Mouse (Mus musculus): ENCODE data around the gene Olfr193. TPM values are rescaled to one million over a fixed set of nuclear protein-coding genes. Genes with fewer than 3 reads are reported as not detected.
"Not testable (repeated sequence)": the region's sequence is repeated elsewhere in the genome, so short reads cannot be mapped to it uniquely, and the experiment has no call there.

Gene Olfr193
- not detected in 2 replicates for polyA plus RNA-seq (2015; fragmentation: Nextera tagmentation; extraction: Ambion mirVana)

- H3K4me3 ChIP-seq, result no peak within 1 kb of the TSS
- H3K27me3 ChIP-seq, result no peaks in the 10 kb centered on the region
- H3K4me2 ChIP-seq, result no peak within 1 kb of the TSS
- no peak within 1 kb of the TSS for H3K27ac ChIP-seq (replicated peaks)
- 66% methylated on average over 1 of the region's 1 CpGs for WGBS
- no peaks in the 10 kb centered on the region for H3K36me3 ChIP-seq
- no peaks in the 10 kb centered on the region for H3K9me3 ChIP-seq
- no peaks in the 10 kb centered on the region for H3K4me1 ChIP-seq (replicated peaks)
- no peak within 1 kb of the TSS for H3K9ac ChIP-seq
- ATAC-seq (ENCODE audit: low FRiP score, low read depth), result no peak
Observed at GRCm38 (mm10) chr16:59111781-59112180, at the start of gene Olfr193. Gene Olfr193 (minus strand): TSS chr16:59111881.

- WGBS, result 86% methylated on average over 2 of the region's 2 CpGs
- H3K27ac ChIP-seq (replicated peaks), result no peak overlapping the region
- ATAC-seq (ENCODE audit: low FRiP score, low read depth), result no peak
Observed at GRCm38 (mm10) chr16:59151996-59152395, 40.3 kb upstream of the Olfr193 start.

GRCm38 (mm10) chr16:59146746-59147145 lies 35.1 kb upstream of the Olfr193 start, which contains the start of gene Olfr195:
Gene Olfr195 (plus strand): TSS chr16:59147046.
- Histone ChIP-seq H3K9ac (no peak within 1 kb of the TSS), H3K27me3 (no peaks in the 10 kb centered on the region), H3K4me1 (replicated peaks) (no peaks in the 10 kb centered on the region), H3K27ac (replicated peaks) (no peak within 1 kb of the TSS), H3K9me3 (no peaks in the 10 kb centered on the region), H3K4me3 (no peak within 1 kb of the TSS), H3K4me2 (no peak within 1 kb of the TSS), H3K36me3 (no peaks in the 10 kb centered on the region)
- WGBS, result 86% methylated on average over 1 of the region's 1 CpGs
- ATAC-seq (ENCODE audit: low FRiP score, low read depth), result no peak

More at GRCm38 (mm10) chr16:59151996-59152395, 40.3 kb upstream of the Olfr193 start:
- Histone ChIP-seq H3K4me3 (no peak overlapping the region), H3K9me3 (no peaks in the 10 kb centered on the region), H3K4me1 (replicated peaks) (no peaks in the 10 kb centered on the region), H3K4me2 (no peak overlapping the region), H3K27me3 (no peaks in the 10 kb centered on the region), H3K9ac (no peak overlapping the region), H3K36me3 (no peaks in the 10 kb centered on the region)

- Histone ChIP-seq H3K27me3 (no peaks in the 10 kb centered on the region), H3K4me1 (replicated peaks) (no peaks in the 10 kb centered on the region), H3K27ac (replicated peaks) (no peak overlapping the region), H3K36me3 (no peaks in the 10 kb centered on the region), H3K9me3 (no peaks in the 10 kb centered on the region), H3K9ac (no peak overlapping the region), H3K4me3 (no peak overlapping the region), H3K4me2 (no peak overlapping the region)
- no peak for ATAC-seq (ENCODE audit: low FRiP score, low read depth)
Observed at GRCm38 (mm10) chr16:59141105-59141504, 29.4 kb upstream of the Olfr193 start.

- Histone ChIP-seq H3K4me3 (no peak overlapping the region), H3K36me3 (no peaks in the 10 kb centered on the region), H3K27ac (replicated peaks) (no peak overlapping the region), H3K9ac (no peak overlapping the region), H3K27me3 (no peaks in the 10 kb centered on the region), H3K9me3 (no peaks in the 10 kb centered on the region), H3K4me1 (replicated peaks) (no peaks in the 10 kb centered on the region), H3K4me2 (no peak overlapping the region)
- WGBS, result 88% methylated on average over 1 of the region's 1 CpGs
- ATAC-seq (ENCODE audit: low FRiP score, low read depth), result no peak
Observed at GRCm38 (mm10) chr16:59130740-59131139, 19.1 kb upstream of the Olfr193 start.

GRCm38 (mm10) chr16:59120969-59121368 lies 9.3 kb upstream of the Olfr193 start, which contains the start of gene Olfr194:
Gene Olfr194 (minus strand): TSS chr16:59121069.
- H3K4me2 ChIP-seq, result no peak within 1 kb of the TSS
- no peak within 1 kb of the TSS for H3K4me3 ChIP-seq
- no peaks in the 10 kb centered on the region for H3K36me3 ChIP-seq
- no peaks in the 10 kb centered on the region for H3K9me3 ChIP-seq
- no peaks in the 10 kb centered on the region for H3K27me3 ChIP-seq
- H3K9ac ChIP-seq, result no peak within 1 kb of the TSS
- ATAC-seq (ENCODE audit: low FRiP score, low read depth), result no peak
- H3K27ac ChIP-seq (replicated peaks), result no peak within 1 kb of the TSS
- H3K4me1 ChIP-seq (replicated peaks), result no peaks in the 10 kb centered on the region

GRCm38 (mm10) chr16:59108522-59108921 lies 3.2 kb downstream of the Olfr193 start:
- H3K9me3 ChIP-seq; H3K36me3 ChIP-seq; H3K27ac ChIP-seq (replicated peaks); ATAC-seq (ENCODE audit: low FRiP score, low read depth); H3K27me3 ChIP-seq; H3K9ac ChIP-seq; H3K4me2 ChIP-seq; H3K4me1 ChIP-seq (replicated peaks); H3K4me3 ChIP-seq: not testable (repeated sequence)
- WGBS, result 67% methylated on average over 5 of the region's 5 CpGs

- no peak for ATAC-seq (ENCODE audit: low FRiP score, low read depth)
- Histone ChIP-seq H3K36me3 (no peaks in the 10 kb centered on the region), H3K4me1 (replicated peaks) (no peaks in the 10 kb centered on the region), H3K27ac (replicated peaks) (no peak overlapping the region), H3K4me3 (no peak overlapping the region), H3K4me2 (no peak overlapping the region), H3K27me3 (no peaks in the 10 kb centered on the region), H3K9me3 (no peaks in the 10 kb centered on the region), H3K9ac (no peak overlapping the region)
- 90% methylated on average over 2 of the region's 2 CpGs for WGBS
Observed at GRCm38 (mm10) chr16:59105312-59105711, 6.4 kb downstream of the Olfr193 start.

GRCm38 (mm10) chr16:59089722-59090121 lies 22.0 kb downstream of the Olfr193 start, which contains the start of gene Olfr191:
Gene Olfr191 (minus strand): TSS chr16:59089822.
- H3K9ac ChIP-seq; H3K4me3 ChIP-seq; H3K36me3 ChIP-seq; H3K4me1 ChIP-seq (replicated peaks); ATAC-seq (ENCODE audit: low FRiP score, low read depth); H3K9me3 ChIP-seq; H3K4me2 ChIP-seq; H3K27me3 ChIP-seq; H3K27ac ChIP-seq (replicated peaks): not testable (repeated sequence)
- 28% methylated on average over 1 of the region's 1 CpGs for WGBS

- H3K4me3 ChIP-seq; H3K27ac ChIP-seq (replicated peaks); H3K4me1 ChIP-seq (replicated peaks); ATAC-seq (ENCODE audit: low FRiP score, low read depth); H3K9me3 ChIP-seq; H3K9ac ChIP-seq; H3K4me2 ChIP-seq; H3K36me3 ChIP-seq; H3K27me3 ChIP-seq: not testable (repeated sequence)
- 88% methylated on average over 2 of the region's 2 CpGs for WGBS
Observed at GRCm38 (mm10) chr16:59081113-59081512, 30.6 kb downstream of the Olfr193 start.

- no peak for ATAC-seq (ENCODE audit: low FRiP score, low read depth)
- 90% methylated on average over 5 of the region's 5 CpGs for WGBS
- H3K27ac ChIP-seq (replicated peaks), result no peak within 1 kb of the TSS
- no peaks in the 10 kb centered on the region for H3K36me3 ChIP-seq
- H3K9me3 ChIP-seq, result no peaks in the 10 kb centered on the region
- no peak within 1 kb of the TSS for H3K4me2 ChIP-seq
- H3K27me3 ChIP-seq, result no peaks in the 10 kb centered on the region
- no peaks in the 10 kb centered on the region for H3K4me1 ChIP-seq (replicated peaks)
- H3K9ac ChIP-seq, result no peak within 1 kb of the TSS
- H3K4me3 ChIP-seq, result no peak within 1 kb of the TSS
Observed at GRCm38 (mm10) chr16:59077905-59078304, 33.8 kb downstream of the Olfr193 start, which contains the start of gene Olfr190. Gene Olfr190 (minus strand): TSS chr16:59078005.

GRCm38 (mm10) chr16:59073520-59073919 lies 38.2 kb downstream of the Olfr193 start:
- Histone ChIP-seq H3K9ac (no peak overlapping the region), H3K36me3 (no peaks in the 10 kb centered on the region), H3K4me3 (no peak overlapping the region), H3K9me3 (no peaks in the 10 kb centered on the region), H3K4me1 (replicated peaks) (no peaks in the 10 kb centered on the region), H3K27ac (replicated peaks) (no peak overlapping the region), H3K27me3 (no peaks in the 10 kb centered on the region), H3K4me2 (no peak overlapping the region)
- 87% methylated on average over 1 of the region's 1 CpGs for WGBS
- ATAC-seq (ENCODE audit: low FRiP score, low read depth), result no peak

GRCm38 (mm10) chr16:59071755-59072154 lies 39.9 kb downstream of the Olfr193 start:
- ATAC-seq (ENCODE audit: low FRiP score, low read depth), result no peak
- no peaks in the 10 kb centered on the region for H3K27me3 ChIP-seq
- no peak overlapping the region for H3K27ac ChIP-seq (replicated peaks)
- H3K4me1 ChIP-seq (replicated peaks), result no peaks in the 10 kb centered on the region
- no peak overlapping the region for H3K9ac ChIP-seq
- H3K4me3 ChIP-seq, result no peak overlapping the region
- no peak overlapping the region for H3K4me2 ChIP-seq
- no peaks in the 10 kb centered on the region for H3K9me3 ChIP-seq
- H3K36me3 ChIP-seq, result no peaks in the 10 kb centered on the region

Measured in hindbrain, embryonic 15.5 days (tissue).